Mouse (Mus musculus) limb, embryonic 14.5 days (tissue): ENCODE data around the gene Rasa3. TPM values are rescaled to one million over a fixed set of nuclear protein-coding genes. Genes with fewer than 3 reads are reported as not detected.

Experiments
- ATAC-seq: fragments of 200-750 bp; cut with Nextera tagmentation; 2 replicates; pipeline ENCODE4 v1.8.0; 2017; ENCODE audit warnings: low read depth, moderate number of reproducible peaks, moderate TSS enrichment; ENCODE audit not compliant: low FRiP score
- DNase-seq: peaks from one replicate; pipeline ENCODE4 v3.0.0-alpha.2; 2015; ENCODE audit warnings: low spot score
- H3K27ac ChIP-seq: fragments of 300-500 bp; sonication (generic); replicated peaks from 2 replicates; pipeline ENCODE4 v1.5.1; 2014; ENCODE audit warnings: low read depth, mild to moderate bottlenecking, low read length, moderate library complexity, mixed read lengths
- H3K27me3 ChIP-seq: fragments of 300-500 bp; sonication (generic); 2 replicates; pipeline ENCODE4 v1.6.1; 2014; ENCODE audit warnings: low read length, mixed read lengths; ENCODE audit not compliant: control insufficient read depth, insufficient read depth
- H3K36me3 ChIP-seq: fragments of 300-500 bp; sonication (generic); 2 replicates; pipeline ENCODE4 v1.6.1; 2014; ENCODE audit warnings: mild to moderate bottlenecking, low read length, moderate library complexity, mixed read lengths; ENCODE audit not compliant: control insufficient read depth, insufficient read depth
- H3K4me1 ChIP-seq: fragments of 300-500 bp; sonication (generic); 2 replicates; pipeline ENCODE4 v1.6.1; 2014; ENCODE audit warnings: antibody characterized with exemption, low read length, mixed read lengths; ENCODE audit not compliant: control insufficient read depth, insufficient read depth
- H3K4me2 ChIP-seq: fragments of 300-500 bp; sonication (generic); replicated peaks from 2 replicates; pipeline ENCODE4 v1.6.1; 2014; ENCODE audit warnings: low read depth, mild to moderate bottlenecking, low read length, moderate library complexity; ENCODE audit not compliant: severe bottlenecking
- H3K4me3 ChIP-seq: fragments of 300-500 bp; sonication (generic); replicated peaks from 2 replicates; pipeline ENCODE4 v1.5.1; 2014; ENCODE audit warnings: low read length
- H3K9ac ChIP-seq: fragments of 300-500 bp; sonication (generic); 2 replicates; pipeline ENCODE4 v1.6.1; 2014; ENCODE audit warnings: mild to moderate bottlenecking, low read depth, low read length, moderate library complexity; ENCODE audit not compliant: severe bottlenecking
- H3K9me3 ChIP-seq: fragments of 300-500 bp; sonication (generic); 2 replicates; pipeline ENCODE4 v1.6.1; 2016; ENCODE audit warnings: low read length; ENCODE audit not compliant: control insufficient read depth
- POLR2A ChIP-seq: fragments of 200-500 bp; IDR thresholded peaks from 2 replicates; pipeline ENCODE4 v1.8.0; 2012; ENCODE audit warnings: inconsistent platforms, mild to moderate bottlenecking, moderate library complexity, borderline replicate concordance; ENCODE audit not compliant: insufficient read depth, insufficient read length; ENCODE audit errors: extremely low read depth
- WGBS: fragments of 180-500 bp; shearing (Covaris S2); extraction: QIAGEN DNeasy Blood & Tissue Kit; methylation state at CpG from one replicate; pipeline ENCODE4 v1.1.7; 2014; 5-methylcytosine and 5-hydroxymethylcytosine counted together
- polyA plus RNA-seq, 2 experiments: library from polyadenylated mRNA; depleted of rRNA in 1 of 2; stranded (reverse) in 1 of 2; unstranded in 1 of 2; fragments of >200 nt; fragmentation: Nextera tagmentation in 1 of 2; extraction: Ambion mirVana in 1 of 2; gene quantifications; 2 replicates each; pipeline versions ENCODE4 v1.2.1 to v1.2.3; 2012 to 2014

The Rasa3 gene
- polyA plus RNA-seq, 2 experiments = 30.8 to 31.6 TPM

DNA sequence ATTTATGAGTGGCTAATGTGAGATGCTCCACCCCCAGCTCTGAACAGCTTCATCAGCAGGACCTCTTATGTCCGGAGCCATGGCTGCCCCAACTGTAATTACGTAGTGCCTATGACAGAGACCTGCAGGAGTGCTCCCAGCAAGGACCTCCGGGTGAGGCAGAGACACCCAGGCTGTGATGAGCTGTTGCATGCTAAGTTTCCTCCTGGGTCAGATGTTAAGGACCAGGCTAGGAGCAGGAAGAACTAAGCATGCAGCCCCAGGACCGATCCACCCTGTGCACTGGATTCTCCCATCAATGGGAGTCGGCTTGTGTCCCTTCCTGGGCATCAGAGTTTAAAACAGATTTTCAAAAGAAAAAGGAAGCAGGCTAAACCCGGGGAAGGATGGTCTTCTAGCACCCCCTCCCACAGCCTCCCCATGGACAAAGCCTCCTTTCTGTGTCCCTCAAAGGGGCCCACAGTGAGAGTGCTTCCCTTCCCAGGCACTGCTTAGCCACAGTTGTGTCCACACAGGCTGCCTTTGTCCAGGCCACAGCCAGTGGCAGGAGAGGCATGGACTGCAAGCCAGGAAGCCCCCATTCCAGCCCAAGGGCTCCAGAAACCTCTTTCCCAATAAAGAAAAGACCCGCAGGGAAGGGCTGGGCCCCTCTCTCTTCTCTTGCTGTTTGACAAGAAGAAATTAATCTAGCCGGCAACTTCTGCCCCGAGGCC, 54.2 kb downstream of the Rasa3 start:
- no peak overlapping the region for H3K4me3 ChIP-seq
- H3K36me3 ChIP-seq = peaks cover 9% of the 10 kb centered on the region
- peaks cover 35% of the 10 kb centered on the region for H3K4me1 ChIP-seq
- no peak for TF ChIP-seq POLR2A
- peak overlapping the region; percentile 70 for H3K27ac ChIP-seq
- DNase-seq (peak; percentile 27), ATAC-seq (0 out of 2 replicates have a peak, but pooled peaks have one; percentile 38)
- no peak overlapping the region for H3K9ac ChIP-seq
- H3K4me2 ChIP-seq = no peak overlapping the region
- no peaks in the 10 kb centered on the region for H3K27me3 ChIP-seq
- 46% methylated on average over 9 of the region's 9 CpGs for WGBS
- H3K9me3 ChIP-seq = no peaks in the 10 kb centered on the region

DNA sequence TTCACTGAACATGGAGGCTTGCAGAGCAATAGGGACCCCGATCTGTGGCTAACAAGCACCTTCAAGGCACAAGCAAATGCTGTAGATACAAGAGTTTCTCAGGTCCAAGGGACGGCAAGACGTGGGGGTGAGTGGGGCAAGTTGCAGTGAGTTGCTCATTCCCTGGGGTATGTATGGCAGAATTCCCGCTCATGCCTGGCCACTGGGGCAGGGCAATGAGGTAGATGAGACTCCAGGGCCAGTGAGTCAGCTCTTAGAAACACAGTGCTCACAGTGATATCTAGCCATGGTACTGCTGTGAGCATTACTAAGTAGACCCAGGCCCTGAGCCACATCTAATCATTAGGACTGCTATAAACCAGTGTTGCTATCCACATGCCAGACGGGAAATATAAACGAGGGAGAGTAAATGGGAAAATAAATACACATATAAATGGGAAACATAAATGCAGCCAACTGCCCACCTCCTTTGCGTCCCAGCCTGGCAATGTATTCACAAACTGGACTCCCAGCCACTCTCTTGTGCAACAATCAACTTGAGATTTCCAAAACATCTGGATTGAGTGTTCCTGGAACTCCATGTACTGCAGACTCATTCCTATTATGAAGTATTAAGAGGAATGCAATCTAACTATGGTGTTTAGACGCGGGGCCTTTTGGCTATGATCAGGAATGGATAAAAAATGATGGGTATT, 57.0 kb downstream of the Rasa3 start:
- no peak overlapping the region for H3K27ac ChIP-seq
- 60% methylated on average over 9 of the region's 9 CpGs for WGBS

DNA sequence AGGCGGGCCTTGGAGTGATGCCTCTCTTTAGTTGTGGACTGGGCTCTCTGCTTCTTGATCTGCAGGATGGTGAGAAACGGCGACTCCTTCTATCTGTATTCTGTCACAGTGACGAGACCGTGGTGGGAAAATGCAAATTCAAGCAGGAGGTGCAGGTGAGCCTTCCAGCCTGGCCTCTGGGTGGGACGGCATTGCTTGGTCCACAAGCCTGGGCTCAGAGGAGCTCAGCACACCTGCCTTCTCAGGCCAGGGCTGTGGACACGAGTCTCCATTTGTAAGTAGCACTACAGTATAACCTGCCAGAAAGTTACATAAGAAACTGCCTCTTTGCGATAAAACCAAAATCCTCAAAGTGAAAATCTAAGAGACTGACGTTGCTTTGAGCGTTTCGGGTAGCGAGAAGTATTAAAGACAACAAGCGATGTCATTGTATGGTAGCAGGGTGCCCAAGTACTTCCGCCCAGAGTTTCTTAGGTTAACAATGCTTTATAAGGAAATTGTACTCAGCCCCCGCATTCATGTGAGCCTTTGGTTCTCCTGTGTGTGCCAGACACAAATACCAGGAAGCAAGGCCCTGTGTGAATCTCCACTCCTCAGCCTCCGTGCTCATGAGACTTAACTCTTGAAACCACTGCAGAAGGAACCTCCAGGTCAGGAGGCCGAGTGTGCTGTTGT, 60.4 kb downstream of the Rasa3 start:
- ATAC-seq (no peak), DNase-seq (no peak)
- 87% methylated on average over 17 of the region's 17 CpGs for WGBS

More for the DNA sequence above, 57.0 kb downstream of the Rasa3 start:
- TF ChIP-seq POLR2A = no peak
- Histone ChIP-seq H3K9me3 (no peaks in the 10 kb centered on the region), H3K4me1 (peaks cover 28% of the 10 kb centered on the region), H3K4me2 (no peak overlapping the region), H3K9ac (no peak overlapping the region), H3K27me3 (no peaks in the 10 kb centered on the region), H3K4me3 (no peak overlapping the region), H3K36me3 (no peaks in the 10 kb centered on the region)
- peak; percentile 25 for DNase-seq
- ATAC-seq = no peak

DNA sequence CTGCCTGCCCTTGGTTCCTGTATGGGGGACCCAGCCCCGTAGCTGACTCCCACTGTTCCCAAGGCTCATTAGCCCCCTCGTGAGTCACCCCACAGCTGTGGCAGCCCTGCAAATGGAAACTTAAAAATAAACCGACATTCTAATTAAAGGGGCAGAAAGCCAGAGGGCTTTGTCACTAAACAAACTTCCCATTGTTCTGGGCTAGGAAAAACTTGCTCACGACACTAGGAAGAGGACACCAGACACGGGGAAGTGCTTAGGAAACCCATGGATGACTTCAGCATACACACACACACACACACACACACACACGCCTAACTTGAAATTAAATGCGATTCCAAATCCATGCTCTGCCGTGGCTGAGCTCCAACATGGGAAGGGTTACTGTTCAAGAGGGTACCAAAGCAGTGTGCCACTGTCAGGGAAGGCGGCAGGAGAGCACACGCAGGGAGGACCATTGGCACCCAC, 62.4 kb downstream of the Rasa3 start:
- ATAC-seq = 0 out of 2 replicates have a peak, but pooled peaks have one; percentile 27
- TF ChIP-seq POLR2A = no peak
- H3K4me2 ChIP-seq = no peak overlapping the region

More for the DNA sequence above, 60.4 kb downstream of the Rasa3 start:
- Histone ChIP-seq H3K4me3 (no peak overlapping the region), H3K9me3 (no peaks in the 10 kb centered on the region), H3K27me3 (no peaks in the 10 kb centered on the region), H3K27ac (no peak overlapping the region), H3K4me2 (no peak overlapping the region), H3K36me3 (peaks cover 10% of the 10 kb centered on the region; the same call in 1 of the 2 replicates), H3K4me1 (peaks cover 6% of the 10 kb centered on the region; the same call in 1 of the 2 replicates), H3K9ac (no peak overlapping the region)
- no peak for TF ChIP-seq POLR2A

DNA sequence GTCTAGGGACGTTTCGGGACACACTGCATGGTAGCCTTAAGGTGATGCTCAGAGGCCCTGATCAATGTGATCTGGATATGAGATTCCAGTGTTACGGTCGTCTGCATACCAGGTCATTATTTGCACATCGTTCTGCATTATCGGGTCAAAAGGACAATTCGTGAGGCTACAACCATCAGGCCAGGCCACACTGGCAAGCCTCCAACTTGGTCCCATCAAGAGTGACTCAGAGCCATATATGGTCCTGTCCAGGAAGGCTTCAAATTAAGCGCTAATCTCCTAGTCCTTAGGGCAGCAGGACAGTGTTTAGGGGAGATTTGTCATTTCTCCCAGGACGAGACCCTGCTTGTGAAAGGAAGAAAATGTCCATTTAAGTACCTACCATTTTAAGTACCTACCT, 63.3 kb downstream of the Rasa3 start:
- TF ChIP-seq POLR2A = no peak
- no peak for DNase-seq

More for the DNA sequence above, 62.4 kb downstream of the Rasa3 start:
- peaks cover 3% of the 10 kb centered on the region; the same call in 1 of the 2 replicates for H3K4me1 ChIP-seq
- peak; percentile 44 for DNase-seq
- no peaks in the 10 kb centered on the region for H3K9me3 ChIP-seq
- H3K9ac ChIP-seq = no peak overlapping the region
- H3K36me3 ChIP-seq = peaks cover 10% of the 10 kb centered on the region; the same call in 1 of the 2 replicates
- no peaks in the 10 kb centered on the region for H3K27me3 ChIP-seq
- WGBS = 57% methylated on average over 10 of the region's 10 CpGs
- H3K27ac ChIP-seq = no peak overlapping the region
- no peak overlapping the region for H3K4me3 ChIP-seq

More for the DNA sequence above, 63.3 kb downstream of the Rasa3 start:
- Histone ChIP-seq H3K4me1 (peaks cover 3% of the 10 kb centered on the region; the same call in 1 of the 2 replicates), H3K4me2 (no peak overlapping the region), H3K4me3 (no peak overlapping the region), H3K9ac (no peak overlapping the region), H3K27me3 (no peaks in the 10 kb centered on the region), H3K36me3 (peaks cover 10% of the 10 kb centered on the region; the same call in 1 of the 2 replicates), H3K27ac (no peak overlapping the region), H3K9me3 (no peaks in the 10 kb centered on the region)
- ATAC-seq = no peak
- 85% methylated on average over 9 of the region's 9 CpGs for WGBS
